Mouse (Mus musculus) limb, embryonic 14.5 days (tissue): ENCODE measurements around the gene Glipr2. TPM values are rescaled to one million over a fixed set of nuclear protein-coding genes. Genes with fewer than 3 reads are reported as not detected.

Experiments
- ATAC-seq: fragments of 200-750 bp; cut with Nextera tagmentation; 2 replicates; pipeline ENCODE4 v1.8.0; 2017; ENCODE audit warnings: low read depth, moderate number of reproducible peaks, moderate TSS enrichment; ENCODE audit not compliant: low FRiP score
- DNase-seq: peaks from one replicate; pipeline ENCODE4 v3.0.0-alpha.2; 2015; ENCODE audit warnings: low spot score
- H3K27ac ChIP-seq: fragments of 300-500 bp; sonication (generic); replicated peaks from 2 replicates; pipeline ENCODE4 v1.5.1; 2014; ENCODE audit warnings: low read depth, mild to moderate bottlenecking, low read length, moderate library complexity, mixed read lengths
- H3K27me3 ChIP-seq: fragments of 300-500 bp; sonication (generic); 2 replicates; pipeline ENCODE4 v1.6.1; 2014; ENCODE audit warnings: low read length, mixed read lengths; ENCODE audit not compliant: control insufficient read depth, insufficient read depth
- H3K36me3 ChIP-seq: fragments of 300-500 bp; sonication (generic); 2 replicates; pipeline ENCODE4 v1.6.1; 2014; ENCODE audit warnings: mild to moderate bottlenecking, low read length, moderate library complexity, mixed read lengths; ENCODE audit not compliant: control insufficient read depth, insufficient read depth
- H3K4me1 ChIP-seq: fragments of 300-500 bp; sonication (generic); 2 replicates; pipeline ENCODE4 v1.6.1; 2014; ENCODE audit warnings: antibody characterized with exemption, low read length, mixed read lengths; ENCODE audit not compliant: control insufficient read depth, insufficient read depth
- H3K4me2 ChIP-seq: fragments of 300-500 bp; sonication (generic); replicated peaks from 2 replicates; pipeline ENCODE4 v1.6.1; 2014; ENCODE audit warnings: low read depth, mild to moderate bottlenecking, low read length, moderate library complexity; ENCODE audit not compliant: severe bottlenecking
- H3K4me3 ChIP-seq: fragments of 300-500 bp; sonication (generic); replicated peaks from 2 replicates; pipeline ENCODE4 v1.5.1; 2014; ENCODE audit warnings: low read length
- H3K9ac ChIP-seq: fragments of 300-500 bp; sonication (generic); 2 replicates; pipeline ENCODE4 v1.6.1; 2014; ENCODE audit warnings: mild to moderate bottlenecking, low read depth, low read length, moderate library complexity; ENCODE audit not compliant: severe bottlenecking
- H3K9me3 ChIP-seq: fragments of 300-500 bp; sonication (generic); 2 replicates; pipeline ENCODE4 v1.6.1; 2016; ENCODE audit warnings: low read length; ENCODE audit not compliant: control insufficient read depth
- POLR2A ChIP-seq: fragments of 200-500 bp; IDR thresholded peaks from 2 replicates; pipeline ENCODE4 v1.8.0; 2012; ENCODE audit warnings: inconsistent platforms, mild to moderate bottlenecking, moderate library complexity, borderline replicate concordance; ENCODE audit not compliant: insufficient read depth, insufficient read length; ENCODE audit errors: extremely low read depth
- WGBS: fragments of 180-500 bp; shearing (Covaris S2); extraction: QIAGEN DNeasy Blood & Tissue Kit; methylation state at CpG from one replicate; pipeline ENCODE4 v1.1.7; 2014; 5-methylcytosine and 5-hydroxymethylcytosine counted together
- polyA plus RNA-seq, 2 experiments: library from polyadenylated mRNA; depleted of rRNA in 1 of 2; stranded (reverse) in 1 of 2; unstranded in 1 of 2; fragments of >200 nt; fragmentation: Nextera tagmentation in 1 of 2; extraction: Ambion mirVana in 1 of 2; gene quantifications; 2 replicates each; pipeline versions ENCODE4 v1.2.1 to v1.2.3; 2012 to 2014

Gene Glipr2
- polyA plus RNA-seq, 2 experiments: 67.0 to 121 TPM

- DNase-seq: no peak
- Histone ChIP-seq H3K27ac (no peak overlapping the region), H3K36me3 (peaks cover 62% of the 10 kb centered on the region), H3K4me3 (no peak overlapping the region), H3K9me3 (no peaks in the 10 kb centered on the region), H3K27me3 (no peaks in the 10 kb centered on the region), H3K4me2 (no peak overlapping the region), H3K9ac (no peak overlapping the region), H3K4me1 (no peaks in the 10 kb centered on the region)
- no peak for ATAC-seq
- no peak for TF ChIP-seq POLR2A
- WGBS: 82% methylated on average over 7 of the region's 8 CpGs
These were observed 14.8 kb upstream of the Glipr2 start for GRCm38 (mm10) chr4:43942421-43942820.

GRCm38 (mm10) chr4:43947571-43947970 lies 9.6 kb upstream of the Glipr2 start:
- ATAC-seq: no peak
- no peaks in the 10 kb centered on the region for H3K9me3 ChIP-seq
- WGBS: 91% methylated on average over 2 of the region's 2 CpGs

GRCm38 (mm10) chr4:43957846-43958461 lies 753 bp downstream of the Glipr2 start:
- no peak for TF ChIP-seq POLR2A
- Histone ChIP-seq H3K9me3 (no peaks in the 10 kb centered on the region), H3K27me3 (no peaks in the 10 kb centered on the region), H3K27ac (peak overlapping the region; percentile 78), H3K9ac (peak overlapping the region; percentile 53), H3K4me2 (peak overlapping the region; percentile 64), H3K36me3 (no peaks in the 10 kb centered on the region), H3K4me1 (peaks cover 15% of the 10 kb centered on the region), H3K4me3 (peak overlapping the region; percentile 53)
- under 1% methylated on average over 25 of the region's 26 CpGs for WGBS
- DNase-seq (peak; percentile 88), ATAC-seq (peak; percentile 79)

More at GRCm38 (mm10) chr4:43947571-43947970, 9.6 kb upstream of the Glipr2 start:
- H3K27ac ChIP-seq: no peak overlapping the region
- H3K36me3 ChIP-seq: peaks cover 27% of the 10 kb centered on the region
- H3K4me1 ChIP-seq: no peaks in the 10 kb centered on the region
- no peak overlapping the region for H3K9ac ChIP-seq
- H3K4me2 ChIP-seq: no peak overlapping the region
- H3K4me3 ChIP-seq: no peak overlapping the region
- no peaks in the 10 kb centered on the region for H3K27me3 ChIP-seq
- no peak for DNase-seq
- no peak for TF ChIP-seq POLR2A

GRCm38 (mm10) chr4:43959523-43960179 lies 2.5 kb downstream of the Glipr2 start:
- H3K9ac ChIP-seq: no peak overlapping the region
- no peak for ATAC-seq
- H3K27ac ChIP-seq: no peak overlapping the region
- no peaks in the 10 kb centered on the region for H3K9me3 ChIP-seq
- peaks cover 15% of the 10 kb centered on the region for H3K4me1 ChIP-seq
- no peaks in the 10 kb centered on the region for H3K36me3 ChIP-seq
- WGBS: 59% methylated on average over 9 of the region's 9 CpGs
- TF ChIP-seq POLR2A: no peak
- H3K4me2 ChIP-seq: peak overlapping the region; percentile 64; the same call in 1 of the 2 replicates
- no peak for DNase-seq
- H3K27me3 ChIP-seq: no peaks in the 10 kb centered on the region
- H3K4me3 ChIP-seq: no peak overlapping the region

GRCm38 (mm10) chr4:43960207-43960606 lies 3.0 kb downstream of the Glipr2 start:
- WGBS: 87% methylated on average over 6 of the region's 6 CpGs
- Histone ChIP-seq H3K27ac (no peak overlapping the region), H3K4me2 (no peak overlapping the region), H3K27me3 (no peaks in the 10 kb centered on the region), H3K4me3 (no peak overlapping the region), H3K9ac (no peak overlapping the region), H3K36me3 (no peaks in the 10 kb centered on the region), H3K9me3 (no peaks in the 10 kb centered on the region), H3K4me1 (peaks cover 15% of the 10 kb centered on the region)
- DNase-seq: no peak
- ATAC-seq: no peak
- TF ChIP-seq POLR2A: no peak
